Mouse (Mus musculus) frontal cortex, postnatal 10 days (tissue): ENCODE results near the gene Dnajc11.
A peak's percentile ranks its signal among the peaks of the same experiment; 100 is the strongest.

Experiments used
- DNase-seq, 2 experiments: peaks; one replicate each; pipeline ENCODE4 v3.0.0; 2022; ENCODE audit warnings: low spot score in 2 of 2, mixed read lengths in 1 of 2

The Dnajc11 gene

GRCm38 (mm10) chr4:151985886-151986285, 52.4 kb downstream of the Dnajc11 start:
- no peak for DNase-seq

GRCm38 (mm10) chr4:151986650-151987049, 53.2 kb downstream of the Dnajc11 start:
- no peak for DNase-seq

GRCm38 (mm10) chr4:151988014-151988341, 54.5 kb downstream of the Dnajc11 start:
- no peak for DNase-seq

DNA sequence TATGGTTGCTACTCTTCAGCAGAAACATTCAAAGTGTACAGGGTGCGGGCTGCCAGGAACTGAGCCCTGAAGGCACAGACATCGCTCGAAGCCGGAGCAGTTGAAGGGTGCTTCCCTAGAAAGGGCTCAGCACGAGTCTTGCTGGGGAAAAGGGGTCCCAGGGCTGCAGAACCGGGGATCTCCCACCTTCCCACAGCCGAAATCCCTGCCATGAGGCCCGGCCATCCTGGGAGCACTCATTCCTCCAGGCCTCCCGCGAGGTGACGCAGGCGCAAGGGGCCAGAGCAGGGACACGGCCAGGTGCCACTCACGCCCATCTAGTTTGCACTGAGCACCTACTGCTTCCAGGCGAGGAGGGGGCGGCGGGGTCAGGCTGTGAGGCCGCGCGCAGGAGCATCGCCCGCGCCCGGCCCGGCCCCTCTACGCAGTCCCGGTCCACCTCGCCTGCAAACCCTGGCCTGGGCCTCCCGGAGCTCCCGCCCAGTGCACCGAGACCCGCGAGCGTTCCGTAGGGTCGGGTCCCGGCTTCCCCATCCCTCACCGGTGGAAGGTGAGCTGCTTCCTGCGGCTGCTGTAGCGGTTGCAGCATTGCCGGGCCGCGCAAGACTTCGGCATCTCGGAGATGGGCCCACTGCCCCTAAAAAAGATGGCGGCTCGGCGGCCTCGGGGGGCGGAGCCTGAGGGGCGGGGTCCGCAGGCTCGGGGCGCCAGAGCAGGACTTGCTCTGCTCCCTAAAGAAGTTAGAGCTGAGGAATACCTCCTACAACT, 55.0 kb downstream of the Dnajc11 start, which contains the start of gene Thap3:
Gene Thap3, minus strand, starts transcription at position 656 of the 768 bp plus-strand sequence.
- peak in 1 of 2 experiments; percentile 81 for DNase-seq

GRCm38 (mm10) chr4:151989110-151989488, 55.6 kb downstream of the Dnajc11 start:
- DNase-seq = no peak

DNA sequence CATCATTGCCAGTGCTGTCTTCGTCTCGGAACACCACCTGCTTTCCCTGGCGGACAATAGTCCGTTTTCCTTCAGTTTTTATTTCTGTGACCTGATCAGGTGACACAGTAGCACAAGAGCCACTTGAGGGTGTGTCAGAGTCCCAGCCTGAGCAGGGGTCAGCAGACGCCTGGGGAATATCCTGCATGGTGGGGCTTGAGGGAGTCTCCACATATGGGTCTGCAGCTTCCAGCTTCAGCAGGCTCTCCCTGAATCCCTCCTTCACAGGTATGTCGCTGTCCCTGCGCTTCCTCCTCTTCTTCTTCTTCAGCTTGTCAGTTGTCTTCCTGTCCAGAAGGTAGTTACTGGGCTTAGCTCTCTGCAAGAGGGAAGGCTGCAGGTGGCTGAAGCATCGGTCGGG, 58.6 kb downstream of the Dnajc11 start:
- DNase-seq = no peak

DNA sequence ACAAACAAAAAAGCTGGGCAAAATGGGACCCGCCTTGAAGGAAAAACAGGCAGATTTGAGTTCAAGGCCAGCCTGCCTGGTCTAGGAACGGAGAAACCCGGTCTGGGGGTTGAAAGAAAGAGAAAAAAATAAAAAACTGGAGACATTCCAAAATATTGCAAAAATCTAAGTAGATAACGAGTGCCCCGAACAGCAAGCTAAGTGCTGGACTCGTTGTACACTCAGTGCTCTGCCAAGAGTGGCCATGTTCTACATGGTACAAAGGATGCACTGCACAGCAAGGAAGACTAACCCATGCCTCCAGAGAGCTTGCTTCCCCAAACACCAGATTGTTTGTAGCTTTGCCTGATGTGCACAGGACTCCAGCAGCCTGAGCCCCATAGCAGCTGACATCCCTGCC, 59.5 kb downstream of the Dnajc11 start:
- no peak for DNase-seq

- DNase-seq = no peak
These were observed 61.0 kb downstream of the Dnajc11 start for GRCm38 (mm10) chr4:151994228-151995171.

DNA sequence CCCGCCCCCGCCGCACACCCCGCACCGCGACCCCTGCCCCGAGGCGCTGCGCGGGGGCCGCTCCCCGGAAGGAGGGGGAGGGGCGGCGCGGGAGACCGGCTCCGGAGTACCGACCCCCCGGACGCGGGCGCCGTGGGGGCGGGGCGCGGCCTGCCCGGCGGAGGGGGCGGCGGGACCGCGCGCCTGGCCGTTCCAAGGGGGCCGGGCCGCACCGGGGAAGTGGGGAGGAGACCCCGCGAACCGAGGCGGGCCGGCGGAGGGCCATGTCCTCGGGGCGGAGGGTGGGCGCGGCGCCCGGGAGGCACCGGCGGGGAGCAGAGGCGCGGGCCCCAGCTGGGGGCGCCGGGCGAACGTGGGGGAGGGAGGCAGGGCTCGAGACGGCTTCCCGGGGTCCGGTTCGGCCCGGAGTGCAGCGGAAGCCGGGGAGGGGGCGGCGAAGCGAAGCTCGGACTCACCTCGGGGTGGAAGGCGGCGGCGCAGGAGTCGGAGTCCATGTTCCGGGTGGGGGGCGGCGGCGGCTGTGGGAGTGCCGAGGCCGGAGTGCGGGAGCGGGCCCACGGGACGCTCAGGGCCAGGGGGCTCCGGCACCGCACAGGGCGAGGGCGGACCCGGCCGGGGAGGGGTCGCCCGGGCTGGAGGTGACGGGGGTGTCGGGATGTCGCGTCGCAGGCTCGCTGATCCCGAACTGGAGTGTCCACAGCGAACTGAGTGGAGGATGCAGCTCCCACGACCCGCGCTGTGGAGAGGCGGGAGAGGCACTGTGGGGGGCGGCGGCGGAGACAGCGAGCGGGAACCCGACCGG, 62.1 kb downstream of the Dnajc11 start:
- peak in 1 of 2 experiments; percentile 68 for DNase-seq

- DNase-seq = peak; percentile 99
These were observed 62.9 kb downstream of the Dnajc11 start, which contains the start of gene Phf13 for GRCm38 (mm10) chr4:151996173-151996950. Gene Phf13 (minus strand): TSS chr4:151996258.

- DNase-seq = no peak
These were observed 63.4 kb downstream of the Dnajc11 start for GRCm38 (mm10) chr4:151996951-151997222.

- no peak for DNase-seq
These were observed 64.2 kb downstream of the Dnajc11 start for GRCm38 (mm10) chr4:151997701-151998100.

DNA sequence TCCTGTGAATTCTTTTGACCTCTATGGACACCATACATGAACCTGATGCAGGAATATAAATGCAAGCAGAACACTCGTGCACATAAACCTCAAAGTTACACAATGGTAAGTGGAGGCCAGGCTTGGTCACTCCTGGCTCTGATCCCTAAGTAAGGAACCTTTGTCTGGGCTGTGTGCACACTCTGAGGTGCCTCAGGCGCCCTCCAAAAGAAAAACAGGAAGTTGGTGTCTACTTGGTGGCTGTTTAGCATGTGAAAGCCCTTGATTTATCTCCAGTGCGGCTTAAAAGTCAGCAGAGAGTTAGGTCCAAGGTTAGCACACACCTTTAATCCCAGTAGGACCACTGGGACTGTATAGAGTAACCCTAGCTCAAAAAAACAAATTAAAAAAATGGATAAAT, 66.0 kb downstream of the Dnajc11 start:
- no peak for DNase-seq

DNA sequence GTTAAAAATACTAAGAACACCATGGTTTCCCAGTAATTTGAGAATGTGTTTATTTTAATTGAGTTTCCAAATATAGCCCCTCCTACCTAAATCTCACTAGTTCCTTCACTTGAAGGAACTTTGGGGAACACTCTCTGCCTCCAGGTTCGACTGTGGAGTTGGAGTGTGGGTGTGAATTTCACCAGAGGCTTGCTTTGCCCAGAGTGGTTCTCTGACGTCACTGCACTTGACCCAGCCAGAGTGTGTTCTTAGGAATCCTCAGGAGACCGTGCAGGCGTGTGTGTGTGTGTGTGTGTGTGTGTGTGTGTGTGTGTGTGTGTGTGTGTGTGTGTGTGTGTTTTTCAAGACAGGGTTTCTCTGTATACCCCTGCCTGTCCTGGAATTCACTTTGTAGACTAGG, 67.4 kb downstream of the Dnajc11 start:
- DNase-seq = no peak

DNA sequence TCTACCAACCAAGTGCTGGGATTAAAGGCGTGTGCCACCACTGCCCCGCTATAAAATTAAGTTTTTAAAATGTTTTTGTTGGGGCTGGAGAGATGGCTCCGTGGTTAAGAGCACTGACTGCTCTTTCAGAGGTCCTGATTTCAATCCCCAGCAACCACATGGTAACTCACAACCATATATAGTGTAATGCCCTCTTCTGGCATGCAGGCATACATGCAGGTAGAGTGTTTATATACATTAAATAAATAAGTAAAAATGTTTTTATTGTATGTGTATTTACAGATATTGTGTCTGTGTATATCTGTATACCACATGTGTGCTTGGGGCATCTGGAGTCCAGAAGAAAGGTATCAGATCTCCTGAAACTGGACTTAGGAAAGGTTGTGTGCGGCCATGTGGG, 67.8 kb downstream of the Dnajc11 start:
- no peak for DNase-seq

GRCm38 (mm10) chr4:152002063-152002462, 68.6 kb downstream of the Dnajc11 start:
- no peak for DNase-seq

GRCm38 (mm10) chr4:152006137-152006536, 72.6 kb downstream of the Dnajc11 start:
- DNase-seq = no peak

DNA sequence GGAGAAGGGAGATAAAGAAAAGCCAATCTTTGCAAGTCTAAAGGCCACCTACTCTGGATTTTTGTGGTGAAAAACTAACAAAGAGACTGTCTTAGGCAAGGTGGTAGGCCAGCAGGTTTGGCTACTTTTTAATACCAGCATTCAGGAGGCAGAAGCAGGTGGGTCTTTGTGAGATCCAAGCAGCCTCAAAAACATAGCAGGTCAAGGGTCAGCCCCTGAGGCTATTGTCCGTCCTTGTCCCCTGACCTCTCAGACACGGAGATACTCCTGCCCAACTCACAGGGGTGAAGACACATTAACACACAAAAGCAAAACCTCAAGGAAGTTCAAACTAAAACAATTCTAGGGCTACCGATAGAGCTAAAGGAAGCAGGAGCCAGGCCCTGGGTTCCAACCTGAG, 73.3 kb downstream of the Dnajc11 start:
- DNase-seq = no peak

DNA sequence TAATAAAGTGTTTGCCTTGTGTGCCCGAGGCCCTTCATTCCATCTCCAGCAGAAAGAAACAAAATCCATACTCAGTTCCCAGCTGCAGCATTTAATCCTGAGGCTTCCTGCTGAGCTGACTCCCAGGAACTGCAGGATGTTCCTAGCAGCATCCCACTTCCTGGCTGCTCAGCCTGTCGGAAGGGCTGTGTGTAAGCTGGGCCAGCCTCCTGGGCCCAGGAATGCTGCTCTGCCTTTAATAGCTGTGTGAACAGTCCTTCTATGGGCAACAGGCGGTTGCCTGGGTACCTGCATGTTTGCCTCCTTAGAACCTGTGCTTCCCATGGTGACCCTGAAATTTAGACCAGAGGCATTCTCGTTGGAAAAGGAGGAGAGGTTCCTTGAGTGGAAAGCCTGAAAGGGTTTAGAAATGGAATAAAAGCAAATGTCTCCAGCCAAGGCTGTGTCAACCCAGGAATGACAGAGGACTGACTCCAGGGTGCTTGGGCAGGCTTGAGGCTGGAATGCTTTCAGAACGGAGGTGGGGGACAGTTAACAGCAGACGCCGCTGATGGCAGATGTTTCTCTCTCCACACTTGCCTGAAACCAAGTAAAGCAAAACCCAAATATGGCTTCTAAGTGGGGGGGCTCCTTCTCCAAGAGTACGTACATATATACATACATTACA, 74.1 kb downstream of the Dnajc11 start:
- no peak for DNase-seq

- no peak for DNase-seq
These were observed 74.6 kb downstream of the Dnajc11 start for GRCm38 (mm10) chr4:152008148-152008500.

GRCm38 (mm10) chr4:152008622-152009075, 75.2 kb downstream of the Dnajc11 start, which contains the start of gene Klhl21:
Gene Klhl21 (plus strand): TSS chr4:152008803.
- DNase-seq = peak; percentile 90 to 92
